Mouse (Mus musculus) spleen, adult 12 weeks (tissue): Measurements from ENCODE around the gene Znfx1.

Experiments used
- DNase-seq: peaks from one replicate; pipeline ENCODE4 v3.0.0; 2022; ENCODE audit warnings: low spot score

Gene Znfx1

DNA sequence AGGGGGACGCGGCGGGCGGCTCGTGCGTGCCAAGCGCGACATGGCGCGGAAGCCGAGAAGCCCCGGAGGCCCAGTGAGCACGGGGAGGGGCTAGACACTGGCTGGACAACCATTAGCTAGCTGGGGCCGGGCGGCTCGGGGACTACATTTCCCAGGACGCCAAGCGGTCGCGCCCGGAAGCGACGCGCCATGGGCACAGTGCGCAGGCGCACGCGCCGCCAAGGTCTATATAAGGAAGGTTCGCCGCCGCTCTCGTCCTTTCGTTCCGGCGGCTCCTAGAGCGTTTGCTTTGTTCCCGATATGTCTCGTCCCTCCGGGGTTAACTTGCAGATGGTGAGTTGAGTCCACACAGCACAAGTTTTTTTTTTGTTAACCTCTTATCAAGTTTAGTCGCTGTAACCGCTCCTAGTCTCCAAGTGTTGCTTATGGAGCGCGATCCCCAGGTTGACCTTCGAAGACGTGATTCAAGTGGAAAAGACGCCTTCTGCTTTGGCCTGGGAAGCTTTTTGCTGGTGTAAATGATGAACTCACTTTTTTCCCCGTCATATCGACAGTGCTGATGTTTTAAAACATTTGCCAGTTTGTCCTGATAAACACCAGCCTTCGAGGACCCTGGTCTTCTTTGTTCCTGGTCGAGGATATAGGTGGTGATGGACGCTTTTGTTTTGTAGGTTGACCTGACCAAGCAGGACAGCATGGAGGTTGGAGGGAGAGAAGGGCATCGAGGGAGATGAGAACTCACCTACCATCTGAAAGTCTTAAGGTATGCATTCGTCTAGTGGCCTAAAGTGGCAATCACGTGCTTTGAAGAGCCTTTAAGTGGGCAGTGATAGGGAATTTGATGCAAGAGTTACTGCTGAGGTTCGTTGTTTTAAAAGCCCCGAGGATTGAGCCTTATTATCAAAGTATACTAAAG, at the start of gene Znfx1:
TSS of gene Znfx1 (minus strand) at position 51 of the 916 bp plus-strand sequence.
- peak; percentile 98 for DNase-seq

DNA sequence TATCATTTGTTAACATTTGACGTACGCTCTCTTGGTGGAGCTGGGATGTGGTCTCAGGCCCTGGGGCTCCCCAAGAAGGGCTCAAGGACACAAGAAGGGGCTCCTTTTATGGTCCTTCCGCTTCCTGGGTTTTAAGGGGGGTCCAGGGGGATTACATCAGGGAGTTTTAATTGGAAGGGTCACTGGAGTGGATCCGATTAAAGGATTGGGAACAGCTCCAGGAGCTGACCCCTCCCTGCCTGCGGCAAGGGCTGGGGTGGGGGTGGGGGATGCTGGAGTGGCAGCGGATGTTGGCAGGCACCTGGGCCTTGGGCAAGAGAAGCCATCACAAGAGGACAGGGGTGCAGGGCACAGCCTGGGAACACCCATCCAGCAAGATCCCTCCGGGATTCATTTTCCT, 49.4 kb upstream of the Znfx1 start:
- DNase-seq: no peak

DNA sequence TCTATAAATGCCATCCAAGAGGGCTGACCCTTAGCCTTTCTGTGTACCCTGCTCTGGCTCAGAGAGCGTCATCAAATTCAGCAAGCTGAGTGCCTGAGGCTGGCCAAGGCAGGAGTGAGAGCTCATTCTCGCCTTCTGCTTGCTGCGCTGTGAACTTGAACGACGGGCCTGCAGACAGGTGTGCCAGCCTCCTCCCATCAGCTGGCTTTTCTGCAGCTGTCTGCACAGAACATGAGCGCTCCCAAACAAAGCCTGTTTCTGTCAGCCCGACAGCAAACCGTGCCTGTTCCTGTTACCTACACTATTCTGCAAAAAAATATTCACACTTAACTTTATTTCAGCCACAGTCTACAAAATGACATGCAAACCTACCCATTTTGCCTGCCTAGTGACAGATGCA, 46.7 kb upstream of the Znfx1 start:
- no peak for DNase-seq

DNA sequence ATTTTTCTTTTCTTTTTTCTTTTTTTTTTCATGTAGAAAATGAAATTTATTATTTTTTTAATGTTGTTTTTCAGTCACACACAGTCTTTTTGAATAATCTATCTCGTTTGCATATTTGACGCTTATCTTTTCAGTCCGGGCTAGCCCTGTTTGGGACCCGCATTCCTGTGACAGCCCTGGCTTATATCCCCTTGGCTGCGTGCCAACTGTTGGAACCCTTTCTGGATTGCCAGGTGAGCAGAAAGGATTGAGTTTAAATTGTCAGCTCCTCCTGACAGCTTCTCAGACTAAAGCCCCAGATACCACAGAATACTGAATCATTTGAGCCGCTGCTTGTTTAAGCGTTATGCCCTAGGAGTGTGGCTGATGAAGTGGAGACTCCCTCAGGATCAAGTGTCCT, 40.7 kb upstream of the Znfx1 start:
- DNase-seq: no peak

DNA sequence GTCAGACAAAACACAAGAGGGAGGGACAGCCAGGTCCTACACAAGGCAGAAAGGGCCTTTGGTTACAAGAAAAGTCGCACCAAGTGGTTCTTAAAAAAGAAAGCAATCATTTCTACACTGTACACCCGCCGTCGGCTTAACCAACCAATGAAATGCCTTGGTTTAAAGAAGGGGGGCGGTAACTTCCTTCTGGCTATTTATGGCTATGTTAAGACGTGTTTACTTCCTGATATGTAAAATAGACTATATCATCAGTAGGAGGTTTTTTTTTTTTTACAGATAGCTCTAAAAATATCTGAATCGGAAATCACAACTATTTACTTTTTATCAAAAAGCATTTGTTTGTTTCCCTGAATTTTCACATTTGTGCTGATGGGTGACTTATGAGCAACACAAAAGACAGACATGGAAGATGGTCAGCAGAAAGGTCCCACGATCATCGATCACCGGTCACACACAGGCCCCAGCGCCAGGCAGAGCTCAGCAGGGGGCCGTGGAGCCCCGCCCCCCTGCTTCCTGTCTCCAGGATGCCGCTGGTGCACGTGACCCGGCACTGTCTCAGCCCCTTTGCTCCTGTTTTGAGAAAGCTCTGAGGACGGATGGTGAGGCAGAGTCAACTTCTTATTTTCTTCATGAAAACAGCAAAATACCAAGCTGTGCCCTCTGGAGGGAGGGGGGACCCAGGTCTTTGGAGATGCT, 39.1 kb upstream of the Znfx1 start:
- peak; percentile 46 for DNase-seq

DNA sequence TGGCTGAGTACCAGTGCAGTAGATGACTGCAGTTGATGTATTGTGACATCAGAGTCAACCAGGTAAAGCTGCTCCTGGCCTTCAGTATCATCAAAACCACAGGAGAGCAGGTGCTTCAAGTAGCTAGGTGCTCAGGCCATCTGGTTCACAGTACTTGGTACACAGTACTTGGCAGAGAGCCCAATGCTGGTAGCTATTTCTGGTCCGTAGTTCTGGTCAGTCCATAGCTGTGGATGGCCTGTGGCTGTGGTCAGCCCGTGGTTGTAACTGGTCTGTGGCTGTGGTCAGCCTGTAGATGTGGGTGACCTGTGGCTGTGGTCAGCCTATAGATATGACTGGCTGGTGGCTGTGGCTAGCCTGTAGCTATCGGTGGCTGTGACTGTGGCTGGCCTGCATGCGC, 31.9 kb upstream of the Znfx1 start:
- DNase-seq: no peak

DNA sequence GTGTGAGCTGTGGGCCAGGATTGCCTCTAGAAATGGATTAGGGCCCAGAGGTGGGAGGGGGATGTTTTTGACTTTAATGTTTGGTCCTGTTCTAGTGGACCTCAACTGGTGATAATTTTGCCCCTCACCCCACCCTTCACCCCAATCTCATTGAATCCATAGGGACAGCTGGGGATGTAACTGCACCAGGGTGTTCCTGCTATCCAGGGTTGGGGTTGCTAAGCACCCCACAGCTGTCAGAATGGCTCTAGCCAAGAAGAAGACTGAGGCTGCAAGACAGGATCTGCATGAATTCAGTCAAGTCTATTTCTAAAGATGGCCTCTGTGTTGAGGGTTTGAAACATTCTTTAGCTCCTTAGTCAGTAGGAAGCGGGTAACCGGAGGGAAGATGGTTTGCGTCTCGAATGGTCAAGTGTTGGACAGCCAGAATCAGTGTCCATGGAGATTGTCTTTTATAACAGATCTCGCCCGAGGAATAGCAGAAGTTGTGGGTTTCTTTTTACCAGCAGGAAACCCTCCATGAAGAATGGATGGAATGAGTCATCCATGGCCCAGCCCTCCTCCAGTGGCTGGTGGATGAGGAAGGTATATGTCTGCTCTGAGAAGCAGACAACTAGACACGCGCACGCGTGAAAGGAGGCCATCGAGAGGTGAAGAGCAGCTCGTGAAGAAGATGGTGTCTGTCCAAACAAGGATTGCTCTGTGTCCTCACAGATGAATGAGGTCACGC, 30.5 kb upstream of the Znfx1 start:
- DNase-seq: no peak

DNA sequence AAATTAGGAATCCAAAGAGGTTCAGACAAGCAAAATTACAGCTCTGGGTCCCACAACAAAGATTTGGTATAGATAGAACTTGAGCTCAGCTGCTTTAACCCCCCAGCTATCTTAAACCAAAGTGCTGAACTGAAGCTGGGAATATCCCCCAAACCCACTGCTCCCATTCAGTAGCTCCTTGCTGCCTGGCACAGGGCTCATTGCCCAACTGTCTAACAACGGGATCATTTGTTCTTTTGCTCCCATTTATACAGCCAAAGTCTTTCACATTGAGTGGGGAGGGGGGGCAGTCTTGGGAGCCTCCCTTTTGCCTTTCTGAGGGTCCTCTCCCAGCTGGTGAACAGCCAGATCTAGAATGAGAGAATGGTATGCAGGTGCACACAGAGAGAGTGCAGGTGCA, 27.5 kb upstream of the Znfx1 start:
- DNase-seq: no peak

DNA sequence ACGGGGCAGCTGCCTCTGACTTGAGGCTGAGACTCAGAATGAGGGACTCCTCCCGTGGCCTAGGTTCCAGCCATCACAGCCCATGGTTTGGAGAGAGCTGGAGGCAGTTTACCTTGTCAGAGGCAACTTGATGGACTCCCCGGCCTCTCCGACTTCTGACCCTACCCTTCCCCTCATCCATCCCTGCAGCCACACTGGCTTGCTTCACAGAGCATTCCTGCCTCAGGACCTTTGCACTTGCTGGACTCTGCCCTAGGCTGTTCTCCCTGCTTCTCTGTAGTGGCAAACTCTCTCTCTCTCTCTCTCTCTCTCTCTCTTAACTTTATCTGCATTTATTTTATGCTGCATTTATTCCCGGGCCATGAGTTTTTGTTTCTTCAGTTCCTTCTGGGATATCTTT, 24.0 kb upstream of the Znfx1 start:
- DNase-seq: no peak

DNA sequence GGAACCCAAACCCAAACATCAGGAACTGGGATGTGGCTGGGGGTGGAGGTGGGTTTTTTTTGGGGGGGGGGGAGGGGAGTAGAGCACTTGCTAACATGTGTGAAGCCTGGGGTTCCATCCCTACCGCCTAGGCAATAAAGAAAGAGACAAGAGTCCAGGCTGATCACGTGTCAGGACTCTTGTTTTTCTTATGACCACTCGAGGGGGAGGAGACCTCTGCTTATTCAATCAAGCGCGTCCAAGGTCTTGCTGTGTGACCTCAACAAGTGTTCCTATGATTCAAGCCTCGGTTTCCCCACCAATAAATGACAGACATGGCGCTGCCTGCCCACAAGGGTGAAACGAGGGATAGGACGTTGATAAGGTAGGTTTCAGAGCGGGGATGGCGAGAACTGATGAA, 23.3 kb upstream of the Znfx1 start:
- no peak for DNase-seq

DNA sequence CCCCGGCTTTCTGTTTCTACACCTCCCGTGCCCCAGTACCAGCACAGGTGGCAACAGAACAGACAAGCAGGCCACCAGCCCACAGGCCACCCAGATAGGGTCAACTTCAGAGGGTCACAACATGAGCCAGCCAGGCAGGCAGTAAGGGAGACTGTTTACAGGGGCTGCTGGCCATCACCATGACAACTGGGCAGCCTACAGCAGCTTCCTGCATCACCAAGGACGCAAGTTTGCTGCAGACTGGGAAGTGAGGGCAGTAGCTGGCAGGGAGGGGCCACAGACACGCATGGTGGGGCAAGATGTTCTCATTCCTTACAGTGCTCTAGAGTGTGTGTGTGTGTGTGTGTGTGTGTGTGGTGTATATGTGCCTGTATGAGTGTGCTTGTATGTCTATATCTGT, 18.8 kb upstream of the Znfx1 start:
- peak; percentile 29 for DNase-seq

DNA sequence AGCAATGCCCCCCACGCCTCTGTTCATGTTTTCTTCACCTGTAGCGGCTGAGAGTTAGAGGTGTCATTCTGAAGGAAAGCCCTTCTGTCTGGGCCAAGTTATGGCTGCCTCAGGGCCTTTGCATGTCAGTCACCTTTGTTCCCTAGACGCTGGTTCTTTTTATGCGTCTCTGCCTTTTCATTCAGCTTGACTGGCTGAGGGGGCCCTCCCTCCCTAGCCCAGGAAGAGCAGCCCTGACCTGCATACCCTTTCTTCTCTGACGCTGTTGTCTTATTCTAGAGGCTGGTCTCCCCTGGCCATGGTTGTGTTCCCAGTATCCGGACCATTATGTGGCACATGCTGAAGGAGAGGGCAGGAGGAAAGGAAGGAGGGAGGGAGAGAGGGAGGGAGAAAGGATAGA, 18.3 kb upstream of the Znfx1 start:
- no peak for DNase-seq

DNA sequence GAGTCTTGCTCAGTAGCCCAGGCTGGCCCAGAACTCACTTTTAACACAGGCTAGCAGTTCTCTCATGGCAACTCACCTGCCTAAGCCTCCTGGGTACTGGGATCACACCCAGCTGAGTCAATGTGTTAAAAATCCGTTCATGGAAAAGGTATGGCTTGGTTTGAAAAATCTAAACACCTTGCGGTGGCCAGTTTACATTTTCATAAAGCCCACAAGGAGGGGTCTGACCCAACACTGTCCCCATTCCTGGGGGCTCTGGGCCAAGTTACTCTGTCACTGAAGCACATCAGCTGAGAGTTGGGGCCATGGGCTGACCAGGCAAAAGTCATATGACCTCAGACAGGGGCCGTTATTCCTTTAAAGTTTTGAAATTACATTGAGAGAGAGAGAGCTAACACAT, 17.6 kb upstream of the Znfx1 start:
- no peak for DNase-seq

DNA sequence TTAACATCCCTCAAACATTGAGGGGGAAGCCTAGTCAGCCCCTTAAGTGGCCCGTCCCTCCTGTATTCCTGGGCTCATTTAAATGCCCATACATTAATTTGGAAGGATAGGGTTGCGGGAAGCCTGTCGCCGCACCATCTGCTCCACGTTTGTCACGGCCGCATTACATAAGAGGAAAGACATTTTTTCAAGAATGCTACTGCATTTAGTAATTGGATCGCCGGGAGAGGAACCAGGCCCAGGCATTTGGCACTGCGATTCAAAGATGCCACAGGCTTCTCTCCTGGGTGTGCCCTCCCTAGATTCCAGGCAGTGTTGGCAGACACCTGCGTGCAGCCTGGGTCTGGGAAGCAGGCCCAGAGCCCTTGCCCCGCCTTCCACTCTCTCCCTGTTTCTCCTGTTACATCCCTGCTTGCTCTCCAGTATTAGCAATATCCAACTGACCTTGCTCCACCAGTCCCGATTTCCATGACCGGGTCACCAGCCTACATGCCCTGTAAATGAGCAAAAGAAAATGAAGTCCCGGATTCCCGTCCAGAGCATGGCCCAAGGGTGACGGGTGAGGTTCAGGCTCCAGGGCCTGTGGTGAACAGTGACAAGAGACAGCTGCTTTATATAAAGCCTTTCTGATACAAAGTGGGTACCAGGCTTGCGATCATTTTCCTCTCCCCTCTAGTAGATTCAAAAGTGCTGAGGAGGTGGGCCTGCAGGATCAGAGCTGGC, 16.9 kb upstream of the Znfx1 start:
- no peak for DNase-seq

DNA sequence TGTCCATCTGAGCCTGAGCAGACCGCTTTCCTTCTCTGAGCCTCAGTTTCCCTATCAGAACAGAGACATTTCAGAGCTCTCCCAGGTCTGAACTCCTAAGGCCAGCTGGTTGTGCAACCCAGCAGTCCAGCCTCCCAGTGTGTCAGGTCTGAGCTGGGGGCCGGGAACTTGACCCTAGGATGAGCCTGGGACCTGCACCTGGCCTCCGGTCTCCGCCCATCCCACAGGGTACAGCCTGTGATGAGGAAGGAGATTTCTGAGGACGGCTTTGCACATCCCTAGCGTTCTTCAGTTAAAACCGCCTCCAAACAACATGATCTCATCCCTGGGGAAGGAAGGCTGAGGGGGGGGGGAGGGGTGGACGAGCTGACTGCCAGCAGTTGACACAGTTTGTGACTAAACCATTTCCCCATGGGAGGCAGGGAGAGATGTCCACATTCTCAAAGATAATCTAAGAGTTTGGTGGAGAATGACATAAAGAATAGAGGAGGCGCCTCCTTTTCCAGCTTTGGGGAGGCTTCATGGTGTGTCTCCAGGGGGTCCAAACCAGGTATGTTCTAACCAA, 16.2 kb upstream of the Znfx1 start:
- no peak for DNase-seq

DNA sequence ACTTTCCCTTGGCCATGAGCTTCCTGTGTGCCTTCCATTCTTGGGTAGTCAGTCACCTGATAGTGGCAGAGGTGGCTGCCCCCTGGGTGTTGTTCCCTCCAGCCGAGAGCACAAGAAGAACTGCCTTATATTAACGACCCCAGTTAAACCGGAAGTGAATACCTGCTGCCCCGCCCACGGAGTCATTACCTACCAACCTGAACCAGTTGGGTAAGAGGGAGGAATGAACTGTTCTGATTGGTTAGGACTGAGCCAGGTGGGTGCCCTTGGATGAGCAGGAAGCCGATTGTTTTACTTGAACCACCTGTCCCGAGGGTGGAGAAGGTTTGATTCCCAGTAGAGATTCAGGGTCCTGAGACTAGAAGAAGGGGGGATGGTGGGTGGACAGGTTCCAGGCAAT, 15.7 kb upstream of the Znfx1 start:
- DNase-seq: no peak

DNA sequence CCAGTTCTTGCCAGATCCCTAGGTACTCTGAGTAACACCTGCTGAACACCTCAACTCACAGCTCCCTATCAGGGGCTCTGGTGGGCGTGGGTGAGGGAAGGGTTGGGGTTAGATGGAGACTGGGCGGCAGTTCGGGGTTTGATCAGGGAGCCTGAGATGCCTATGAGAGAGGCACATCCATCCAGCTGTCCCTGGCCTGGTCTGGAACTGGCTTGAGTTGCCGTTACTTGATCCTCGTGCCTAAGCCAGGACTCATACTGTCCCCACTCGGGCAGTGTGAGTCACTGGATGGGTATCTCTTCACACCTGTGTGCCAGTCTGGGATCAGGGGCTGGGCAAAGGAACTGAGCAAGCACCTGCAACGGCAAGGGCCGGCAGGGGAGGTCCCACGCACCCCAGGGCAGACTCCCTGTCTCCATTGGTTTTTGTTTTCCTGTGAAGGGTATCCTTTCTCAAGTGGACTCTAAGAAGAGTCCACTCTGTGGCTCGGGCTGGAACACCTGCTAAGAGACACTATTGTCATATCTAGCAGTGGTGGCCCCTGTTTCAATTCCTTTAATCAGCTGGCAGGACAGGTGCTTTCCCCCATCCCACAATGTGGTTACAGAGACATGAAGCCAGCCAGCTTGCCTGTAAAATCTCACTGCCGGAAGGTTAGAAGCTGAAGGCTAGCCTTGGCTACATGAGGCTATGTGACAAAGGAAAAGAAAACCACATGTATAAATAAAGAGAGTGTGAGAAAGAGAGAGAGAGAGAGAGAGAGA, 14.6 kb upstream of the Znfx1 start:
- no peak for DNase-seq

DNA sequence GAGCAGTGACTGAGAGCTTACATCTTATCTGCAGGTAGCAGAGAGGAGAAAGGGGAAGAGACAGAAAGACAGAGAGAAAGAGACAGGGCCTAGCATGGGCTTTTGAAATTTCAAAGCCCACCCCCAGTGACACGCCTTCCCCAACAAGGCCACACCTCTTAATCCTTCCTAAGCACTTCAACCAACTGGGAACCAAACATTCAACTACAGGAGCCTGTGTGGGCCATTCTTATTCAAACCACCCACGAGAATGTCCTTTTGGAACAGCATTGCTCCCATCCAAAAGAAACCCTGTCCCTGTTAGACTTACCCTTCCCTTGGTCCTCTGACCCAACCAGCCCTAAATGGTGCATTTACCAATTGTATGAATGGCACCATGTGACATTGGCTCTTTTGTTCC, 13.9 kb upstream of the Znfx1 start:
- DNase-seq: no peak

DNA sequence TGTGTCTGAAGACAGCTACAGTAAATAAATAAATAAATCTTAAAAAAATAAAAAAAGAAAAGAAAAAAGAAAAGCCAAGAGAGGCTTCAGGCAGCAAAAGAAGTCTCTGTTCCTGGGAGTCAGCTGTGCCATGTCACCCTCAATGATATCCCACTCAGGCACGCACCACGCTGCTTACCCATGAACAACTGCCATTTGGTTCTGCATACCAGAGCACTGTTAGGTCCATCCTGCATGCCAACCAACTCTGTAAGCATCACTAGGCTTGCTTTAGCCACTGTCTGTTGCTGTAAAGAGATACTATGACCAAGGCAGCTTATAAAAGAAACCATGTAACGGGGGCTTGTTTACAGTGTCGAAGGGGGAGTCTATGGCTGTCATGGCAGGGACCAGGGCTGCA, 13.5 kb upstream of the Znfx1 start:
- no peak for DNase-seq

DNA sequence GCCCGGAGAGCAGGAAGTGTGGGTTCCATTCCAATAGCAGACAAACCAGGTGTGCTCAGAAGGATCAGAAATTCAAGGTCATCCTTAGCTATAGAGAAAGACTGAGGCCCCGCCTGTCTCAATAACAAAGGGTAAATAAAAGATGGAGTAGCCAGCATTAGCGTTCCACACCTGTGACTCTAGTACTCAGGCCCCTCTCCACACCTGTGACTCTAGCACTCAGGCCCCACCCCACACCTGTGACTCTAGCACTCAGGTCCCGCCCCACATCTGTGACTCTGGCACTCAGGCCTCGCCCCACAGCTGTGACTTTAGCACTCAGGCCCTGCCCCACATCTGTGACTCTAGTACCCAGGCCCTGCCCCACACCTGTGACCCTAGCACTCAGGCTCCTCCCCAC, 11.8 kb upstream of the Znfx1 start:
- no peak for DNase-seq
